Mouse (Mus musculus) spleen, postnatal 36 days (tissue): ENCODE results near the gene Cdkal1.

Experiments
- DNase-seq, 2 experiments: peaks; one replicate each; pipeline ENCODE4 v3.0.0; 2022; ENCODE audit warnings: low spot score in 2 of 2, mixed read lengths in 1 of 2

Gene Cdkal1

DNA sequence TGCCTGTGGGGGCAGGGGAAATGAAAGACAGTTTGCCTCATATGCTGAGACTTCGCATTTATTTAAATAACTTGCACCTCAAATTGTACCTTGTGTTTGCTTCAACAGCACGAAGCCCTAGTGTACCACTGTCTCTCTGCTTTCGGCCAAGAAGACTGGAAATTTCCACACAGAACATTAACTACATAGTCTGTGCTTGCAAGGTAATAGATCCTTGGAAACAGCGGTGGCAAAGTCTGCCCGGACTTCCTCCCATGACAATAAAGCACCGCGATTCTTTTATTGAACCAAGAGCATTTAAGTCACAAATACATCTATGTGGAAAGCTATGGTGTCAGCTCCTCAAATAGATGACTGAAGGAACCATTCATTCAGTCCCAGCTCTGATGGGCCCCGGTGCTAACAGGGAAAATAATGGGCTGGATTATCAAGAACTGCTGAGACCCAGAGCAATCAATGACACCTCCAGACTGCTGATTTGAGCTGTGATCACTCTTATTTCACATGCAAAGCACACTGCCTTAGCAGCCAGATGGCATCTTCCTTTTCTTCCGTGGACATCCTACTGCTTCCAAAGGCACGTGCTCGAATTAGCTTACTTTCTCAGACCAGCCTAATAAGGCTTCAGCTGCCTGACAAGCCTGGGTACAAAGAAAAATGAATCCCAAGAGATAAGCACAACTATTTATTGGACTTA, 591.3 kb downstream of the Cdkal1 start:
- no peak for DNase-seq

GRCm38 (mm10) chr13:29262164-29262563, 593.3 kb downstream of the Cdkal1 start:
- no peak for DNase-seq

GRCm38 (mm10) chr13:29248535-29248934, 606.9 kb downstream of the Cdkal1 start:
- DNase-seq, result no peak

GRCm38 (mm10) chr13:29247800-29248199, 607.7 kb downstream of the Cdkal1 start:
- no peak for DNase-seq

- no peak for DNase-seq
Measured at GRCm38 (mm10) chr13:29235065-29235464, 620.4 kb downstream of the Cdkal1 start.

DNA sequence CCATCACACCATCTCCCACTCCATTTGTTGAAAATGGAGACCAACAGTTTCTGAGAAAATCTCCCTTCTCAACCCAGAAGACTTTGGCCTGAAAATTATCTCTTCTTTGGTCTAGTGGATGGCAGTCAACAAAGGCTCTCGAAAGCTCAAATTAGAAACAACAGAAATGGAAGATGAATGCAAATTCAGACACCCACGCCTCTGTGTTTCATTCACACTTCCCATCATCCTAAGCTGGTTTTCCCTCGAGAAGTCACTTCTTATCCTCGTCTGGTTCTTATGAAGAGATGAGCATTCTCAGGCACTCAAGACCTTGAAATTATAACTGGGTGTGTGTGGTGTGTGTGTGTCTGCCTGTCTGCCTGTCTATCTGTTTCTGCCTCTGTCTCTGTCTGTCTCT, 621.0 kb downstream of the Cdkal1 start:
- no peak for DNase-seq

DNA sequence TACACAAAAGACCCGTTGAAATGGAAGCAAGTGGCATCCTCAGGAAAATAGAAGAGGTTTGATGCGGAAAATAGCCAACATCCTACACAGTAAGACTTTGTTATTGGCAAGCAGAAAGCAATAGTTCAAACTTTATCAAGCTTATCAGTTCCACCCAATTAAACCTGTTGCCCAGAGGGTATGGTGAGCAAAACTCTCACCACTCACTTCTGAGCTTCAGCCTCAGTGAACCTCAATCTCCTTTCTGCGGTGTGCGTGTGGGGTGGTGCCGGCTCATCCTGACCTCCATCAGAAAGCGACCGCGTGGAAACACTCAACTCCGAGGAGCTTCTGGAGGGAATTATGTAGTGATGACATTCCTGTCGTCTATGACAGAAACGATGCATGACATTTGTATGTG, 621.5 kb downstream of the Cdkal1 start:
- no peak for DNase-seq

DNA sequence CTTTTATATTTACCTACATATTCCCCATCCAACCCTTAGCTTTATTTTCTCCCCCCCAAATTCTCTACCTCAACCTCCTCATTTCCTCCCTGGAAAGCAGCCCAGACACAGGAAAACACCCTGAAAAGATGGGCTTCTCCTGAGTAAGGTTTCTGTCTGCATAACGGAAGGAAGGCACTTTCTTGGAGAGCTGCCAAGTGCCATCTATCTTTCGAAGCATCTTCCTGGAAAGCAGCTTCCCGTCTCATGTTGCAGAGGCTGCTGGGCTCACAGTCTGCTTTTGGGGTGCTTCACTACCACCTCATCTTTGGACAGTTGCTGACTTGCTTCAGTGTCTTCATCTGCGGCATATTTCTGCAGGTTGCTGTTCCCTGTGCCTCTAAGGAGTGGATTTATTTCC, 622.8 kb downstream of the Cdkal1 start:
- DNase-seq, result no peak

- no peak for DNase-seq
Measured at GRCm38 (mm10) chr13:29224815-29225214, 630.7 kb downstream of the Cdkal1 start.

DNA sequence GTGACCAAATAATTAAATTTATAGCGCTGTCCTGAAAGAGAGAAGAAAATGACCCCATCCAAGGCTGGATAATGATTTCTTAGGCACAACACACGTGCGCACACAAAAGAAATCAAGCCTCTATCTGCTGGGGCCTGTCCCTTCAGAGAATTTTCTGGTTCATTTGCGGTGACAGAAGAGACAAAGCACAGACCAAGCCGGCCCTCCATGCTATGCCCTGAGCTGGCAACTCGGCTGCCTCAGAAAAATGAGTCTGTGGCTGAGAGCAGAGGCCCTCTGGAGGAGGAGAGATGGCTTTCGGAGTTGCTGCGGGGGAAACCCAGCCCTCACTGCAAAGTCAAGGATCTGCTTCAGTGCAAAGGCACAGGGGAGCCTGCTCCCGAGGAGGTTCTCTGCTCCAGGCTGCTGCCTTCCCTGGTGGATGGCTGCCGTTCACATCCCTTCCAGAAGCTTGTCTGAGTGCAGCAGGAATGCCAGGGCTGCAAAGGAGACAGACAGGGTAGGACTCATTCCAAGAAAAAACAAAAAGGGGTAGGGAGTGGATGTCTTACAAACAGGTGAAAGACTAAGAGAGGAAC, 633.1 kb downstream of the Cdkal1 start:
- DNase-seq, result no peak

DNA sequence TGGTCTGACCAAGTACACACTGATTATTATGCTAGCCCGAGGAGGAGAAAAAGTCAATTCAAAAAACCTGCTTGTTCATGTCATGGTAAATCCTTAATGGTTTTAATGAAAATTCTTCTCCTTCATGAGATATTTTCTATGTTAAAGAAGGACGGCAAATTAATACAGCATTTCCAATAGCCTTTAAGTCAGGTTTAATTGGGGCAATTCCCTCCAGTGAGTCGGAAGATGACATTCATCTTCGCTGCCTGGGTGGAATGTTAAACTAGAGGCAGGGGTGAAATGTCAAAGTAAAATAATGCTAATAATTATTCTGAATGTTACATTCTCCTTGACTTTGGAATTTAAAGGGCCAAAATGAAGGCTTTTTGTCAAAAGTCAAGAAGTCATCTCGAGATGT, 633.8 kb downstream of the Cdkal1 start:
- no peak for DNase-seq

GRCm38 (mm10) chr13:29218594-29219230, 636.8 kb downstream of the Cdkal1 start:
- DNase-seq, result no peak

- no peak for DNase-seq
Measured at GRCm38 (mm10) chr13:29210159-29211021, 645.1 kb downstream of the Cdkal1 start.

GRCm38 (mm10) chr13:29208749-29209148, 646.7 kb downstream of the Cdkal1 start:
- no peak for DNase-seq

GRCm38 (mm10) chr13:29203856-29204255, 651.6 kb downstream of the Cdkal1 start:
- no peak for DNase-seq

- DNase-seq, result no peak
Measured at GRCm38 (mm10) chr13:29203426-29203825, 652.0 kb downstream of the Cdkal1 start.

GRCm38 (mm10) chr13:29202562-29202961, 652.9 kb downstream of the Cdkal1 start:
- DNase-seq, result no peak

- no peak for DNase-seq
Measured at GRCm38 (mm10) chr13:29199679-29200078, 655.8 kb downstream of the Cdkal1 start.

DNA sequence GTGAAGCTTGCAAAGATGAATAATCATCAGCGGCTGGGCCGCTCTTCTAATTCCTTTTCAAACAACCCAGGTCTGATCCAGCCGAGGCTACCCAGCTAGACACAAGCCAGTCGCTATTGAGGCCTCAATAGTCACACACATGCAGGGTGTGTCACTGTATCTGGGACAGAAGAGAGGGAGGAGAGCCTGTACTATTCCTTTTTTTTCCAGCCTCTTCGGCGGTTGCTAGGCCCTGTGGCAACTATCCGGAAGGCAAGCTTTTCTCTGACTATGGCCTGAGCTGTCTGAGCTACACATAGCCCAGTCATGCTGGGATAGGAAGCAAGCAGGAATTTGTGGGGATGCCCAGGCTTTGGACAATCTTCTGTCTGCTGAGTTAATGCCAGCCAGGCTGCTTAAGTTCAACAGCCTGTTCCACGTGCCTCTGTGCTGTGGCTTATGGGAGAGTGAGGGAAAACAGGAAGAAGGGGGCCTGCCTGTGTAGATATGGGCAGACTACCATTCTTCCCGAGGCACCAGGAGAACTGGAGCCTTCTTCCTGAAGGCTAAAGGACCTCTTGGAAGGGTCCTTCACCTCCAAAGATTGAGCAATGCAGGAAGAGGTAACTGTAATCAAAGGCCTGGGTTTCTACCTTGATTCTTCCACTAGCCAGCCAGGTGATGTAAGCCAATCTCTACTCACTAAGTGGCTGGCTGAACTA, 658.5 kb downstream of the Cdkal1 start:
- no peak for DNase-seq

DNA sequence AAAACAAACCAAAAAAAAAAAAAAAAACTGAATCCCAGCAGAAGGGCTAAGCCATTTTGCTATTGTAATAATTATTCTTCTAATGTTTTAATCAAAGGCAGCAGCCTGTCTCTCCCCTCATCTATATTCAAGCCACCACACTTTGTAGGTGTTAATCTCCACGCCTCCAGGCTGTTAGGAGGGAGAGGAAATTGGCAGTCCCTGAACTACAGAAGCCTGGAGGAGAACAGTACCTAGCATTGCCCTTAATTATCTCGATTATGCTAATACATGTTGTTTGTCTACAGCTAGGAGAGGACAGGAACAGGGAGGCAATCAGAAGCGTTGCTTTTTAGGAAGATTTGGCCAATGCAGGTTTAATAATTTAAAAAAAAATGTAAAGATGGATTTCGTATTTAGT, 659.8 kb downstream of the Cdkal1 start:
- no peak for DNase-seq

DNA sequence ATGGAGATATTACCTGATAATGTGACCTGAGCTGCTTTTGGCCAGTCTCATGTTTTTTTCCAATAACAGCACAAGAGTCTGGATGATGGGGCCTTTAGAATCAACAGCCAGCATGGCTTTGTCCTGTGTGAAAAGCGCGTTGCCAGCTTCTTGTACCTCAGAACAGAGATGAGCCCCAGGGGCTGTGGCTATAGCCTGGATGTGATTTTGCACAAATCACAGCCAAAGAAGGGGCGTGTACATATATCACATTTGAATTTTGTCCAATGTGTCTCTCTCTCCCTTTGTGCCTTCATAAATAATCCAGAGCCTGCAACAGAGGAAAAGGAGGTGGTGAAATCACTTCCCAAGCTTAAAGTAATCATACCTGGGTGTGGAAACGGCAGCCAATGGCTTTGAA, 660.5 kb downstream of the Cdkal1 start:
- no peak for DNase-seq

DNA sequence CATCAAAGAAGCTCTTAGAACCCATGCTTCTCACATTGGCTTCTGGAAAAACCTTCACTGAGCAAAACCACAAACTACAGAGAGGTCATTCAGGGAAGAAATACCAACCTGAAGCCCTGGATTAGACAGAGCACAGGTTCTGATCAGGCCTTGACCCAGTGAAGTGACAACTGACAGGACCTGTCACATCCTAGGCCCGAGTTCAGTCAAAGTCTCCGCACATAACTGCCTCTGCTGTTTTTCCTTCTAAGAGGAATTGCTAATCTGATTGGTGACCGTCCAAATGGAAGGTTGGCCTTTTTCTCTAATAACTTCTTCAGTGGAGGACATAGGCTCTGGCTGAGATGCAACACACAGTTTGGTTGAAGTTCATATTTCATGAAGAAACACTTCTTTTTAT, 662.8 kb downstream of the Cdkal1 start:
- no peak for DNase-seq
